Mouse (Mus musculus) stomach, postnatal 0 days (tissue): ENCODE results near the gene Slc2a2. TPM values are rescaled to one million over a fixed set of nuclear protein-coding genes. Genes with fewer than 3 reads are reported as not detected.

Experiments used
- ATAC-seq: fragments of 200-750 bp; cut with Nextera tagmentation; 2 replicates; pipeline ENCODE4 v1.8.0; 2017; ENCODE audit not compliant: low FRiP score, low TSS enrichment
- DNase-seq: peaks from one replicate; pipeline ENCODE4 v3.0.0-alpha.2; 2016; ENCODE audit warnings: low spot score
- H3K27ac ChIP-seq: fragments of 300-500 bp; sonication (generic); replicated peaks from 2 replicates; pipeline ENCODE4 v1.5.1; 2014; ENCODE audit warnings: mild to moderate bottlenecking, control low read depth
- H3K27me3 ChIP-seq: fragments of 300-500 bp; sonication (generic); 2 replicates; pipeline ENCODE4 v1.6.1; 2014; ENCODE audit warnings: low read length; ENCODE audit not compliant: control insufficient read depth, insufficient read depth
- H3K36me3 ChIP-seq: fragments of 300-500 bp; sonication (generic); 2 replicates; pipeline ENCODE4 v1.6.1; 2014; ENCODE audit warnings: low read length, mixed read lengths; ENCODE audit not compliant: control insufficient read depth, insufficient read depth
- H3K4me1 ChIP-seq: fragments of 300-500 bp; sonication (generic); replicated peaks from 2 replicates; pipeline ENCODE4 v1.6.1; 2014; ENCODE audit warnings: antibody characterized with exemption; ENCODE audit not compliant: control insufficient read depth, insufficient read depth
- H3K4me2 ChIP-seq: fragments of 300-500 bp; sonication (generic); replicated peaks from 2 replicates; pipeline ENCODE4 v1.6.1; 2014; ENCODE audit warnings: low read depth, mild to moderate bottlenecking, control low read depth, moderate library complexity
- H3K4me3 ChIP-seq: fragments of 300-500 bp; sonication (generic); 2 replicates; pipeline ENCODE4 v1.5.1; 2014; ENCODE audit warnings: low read depth, low read length, control low read depth
- H3K9ac ChIP-seq: fragments of 300-500 bp; sonication (generic); 2 replicates; pipeline ENCODE4 v1.6.1; 2014; ENCODE audit warnings: mild to moderate bottlenecking, low read length, control low read depth, mixed read lengths
- H3K9me3 ChIP-seq: fragments of 300-500 bp; sonication (generic); 2 replicates; pipeline ENCODE4 v1.6.1; 2016; ENCODE audit warnings: low read length; ENCODE audit not compliant: control insufficient read depth
- CTCF ChIP-seq: IDR thresholded peaks from 2 replicates; pipeline ENCODE4 v1.5.1; 2016; ENCODE audit warnings: antibody characterized with exemption, low read depth, mild to moderate bottlenecking, moderate library complexity
- EP300 ChIP-seq: optimal IDR thresholded peaks from 2 replicates; pipeline ENCODE3; 2016; ENCODE audit warnings: antibody characterized with exemption
- WGBS: fragments of 180-500 bp; shearing (Covaris S2); extraction: QIAGEN DNeasy Blood & Tissue Kit; methylation state at CpG from one replicate; pipeline ENCODE4 v1.1.7; 2014; 5-methylcytosine and 5-hydroxymethylcytosine counted together
- polyA plus RNA-seq: library from polyadenylated mRNA; unstranded; fragments of >200 nt; fragmentation: Nextera tagmentation; extraction: Ambion mirVana; gene quantifications from 2 replicates; pipeline ENCODE4 v1.2.1, GENCODE M21; 2015

Gene Slc2a2
- polyA plus RNA-seq, 1 experiment from 2014 or later = 0.25 TPM

DNA sequence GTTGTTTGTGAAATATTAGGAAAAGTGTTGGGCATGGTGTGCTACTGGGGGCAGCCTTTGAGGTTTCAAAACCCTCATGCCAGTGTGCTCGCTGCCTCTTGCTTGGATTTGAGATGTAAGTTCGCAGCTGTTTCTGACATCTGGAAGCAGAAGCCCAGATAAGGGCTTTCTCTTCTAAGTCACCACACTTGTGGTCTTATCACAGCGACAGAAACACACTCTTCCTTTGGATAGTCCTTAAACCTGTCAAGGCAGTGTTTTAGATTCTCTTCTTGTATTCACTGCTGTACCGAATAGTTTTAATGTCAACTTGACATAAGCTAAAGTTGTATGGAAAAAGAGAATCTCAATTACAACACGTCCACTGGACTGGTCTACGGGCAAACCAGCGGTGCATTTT, 77.7 kb downstream of the Slc2a2 start:
- no peaks in the 10 kb centered on the region for H3K4me1 ChIP-seq
- H3K4me2 ChIP-seq = no peak overlapping the region
- H3K9ac ChIP-seq = no peak overlapping the region
- H3K36me3 ChIP-seq = no peaks in the 10 kb centered on the region
- H3K27ac ChIP-seq = no peak overlapping the region
- H3K4me3 ChIP-seq = no peak overlapping the region
- DNase-seq = no peak
- TF ChIP-seq CTCF (no peak), EP300 (no peak)
- WGBS = 86% methylated on average over 7 of the region's 7 CpGs
- H3K9me3 ChIP-seq = no peaks in the 10 kb centered on the region
- H3K27me3 ChIP-seq = no peaks in the 10 kb centered on the region
- no peak for ATAC-seq

DNA sequence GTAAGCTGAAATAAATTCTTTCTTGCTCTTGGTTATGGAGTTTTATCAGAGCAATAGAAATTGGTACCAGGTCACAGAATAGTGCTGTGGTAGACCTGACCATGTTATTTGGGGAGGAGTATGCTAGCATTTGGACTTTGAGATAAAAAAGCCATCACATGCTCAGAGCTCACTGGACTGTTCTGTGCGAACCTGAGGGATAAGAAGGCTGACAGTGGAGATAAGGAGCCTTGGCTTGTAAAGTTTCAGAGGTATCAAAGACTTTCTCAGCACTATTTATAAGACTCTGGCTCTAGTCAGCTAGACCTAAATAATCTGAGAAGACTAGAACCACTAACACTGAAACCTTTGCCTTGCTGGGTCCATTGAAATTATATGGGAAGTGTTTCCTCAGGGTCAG, 78.3 kb downstream of the Slc2a2 start:
- Histone ChIP-seq H3K4me1 (no peaks in the 10 kb centered on the region), H3K4me2 (no peak overlapping the region), H3K27me3 (no peaks in the 10 kb centered on the region), H3K9ac (no peak overlapping the region), H3K36me3 (no peaks in the 10 kb centered on the region), H3K9me3 (no peaks in the 10 kb centered on the region), H3K27ac (no peak overlapping the region), H3K4me3 (no peak overlapping the region)
- DNase-seq = no peak
- WGBS = 62% methylated on average over 1 of the region's 1 CpGs
- TF ChIP-seq EP300 (no peak), CTCF (no peak)
- ATAC-seq = no peak

DNA sequence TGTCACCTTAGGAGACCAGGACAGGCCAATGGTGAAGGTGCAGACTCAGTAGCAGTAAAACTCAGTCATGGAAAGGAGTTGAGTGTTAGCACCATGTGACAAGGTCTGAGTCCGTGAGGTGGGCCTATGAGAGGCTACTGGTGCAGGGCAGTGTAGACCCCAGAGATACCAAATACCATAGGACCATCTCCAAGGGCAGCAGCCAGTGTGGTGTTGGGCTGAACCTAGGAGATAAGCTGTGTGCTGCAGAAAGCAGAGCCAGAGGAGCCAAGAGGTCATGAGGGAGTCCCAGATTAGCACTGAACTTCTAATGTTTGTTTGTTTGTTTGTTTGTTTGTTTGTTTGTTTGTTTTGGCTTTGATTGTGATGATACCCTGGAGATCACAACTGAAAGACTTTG, 78.8 kb downstream of the Slc2a2 start:
- no peak overlapping the region for H3K27ac ChIP-seq
- H3K27me3 ChIP-seq = no peaks in the 10 kb centered on the region
- H3K9ac ChIP-seq = no peak overlapping the region
- DNase-seq (no peak), ATAC-seq (no peak)
- no peaks in the 10 kb centered on the region for H3K36me3 ChIP-seq
- TF ChIP-seq CTCF (no peak), EP300 (no peak)
- WGBS = 73% methylated on average over 1 of the region's 1 CpGs
- no peak overlapping the region for H3K4me2 ChIP-seq
- no peak overlapping the region for H3K4me3 ChIP-seq
- no peaks in the 10 kb centered on the region for H3K4me1 ChIP-seq
- no peaks in the 10 kb centered on the region for H3K9me3 ChIP-seq

DNA sequence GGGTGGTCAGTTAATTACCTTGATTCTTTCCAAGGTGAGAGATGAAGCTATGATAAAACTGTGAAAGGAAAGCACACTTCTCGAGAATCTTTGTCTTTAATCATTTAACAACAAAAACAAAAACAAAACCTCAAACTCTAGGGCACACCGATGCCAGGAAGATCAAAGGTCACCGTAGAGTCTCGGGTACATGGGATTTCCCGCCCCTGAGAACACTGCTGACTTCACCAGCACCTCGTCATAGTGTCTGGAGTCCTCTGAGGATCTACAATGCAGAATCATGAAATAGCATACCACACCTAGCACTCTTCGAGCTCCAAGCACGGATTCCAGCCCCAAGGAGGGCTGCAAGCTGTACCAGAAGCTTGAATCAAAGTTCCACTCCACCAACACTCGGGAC, 82.8 kb downstream of the Slc2a2 start:
- Histone ChIP-seq H3K4me3 (peak overlapping the region; percentile 63; the same call in 1 of the 2 replicates), H3K9ac (no peak overlapping the region), H3K9me3 (no peaks in the 10 kb centered on the region), H3K27ac (no peak overlapping the region), H3K4me1 (no peaks in the 10 kb centered on the region), H3K36me3 (no peaks in the 10 kb centered on the region), H3K4me2 (peak overlapping the region; percentile 99), H3K27me3 (no peaks in the 10 kb centered on the region)
- ATAC-seq (no peak), DNase-seq (no peak)
- TF ChIP-seq EP300 = no peak
- no peak for TF ChIP-seq CTCF
- 77% methylated on average over 9 of the region's 9 CpGs for WGBS

Other genes starting within 250 kb of the Slc2a2 start
- gene Eif5a2, start 83.4 kb downstream of the Slc2a2 start, polyA plus RNA-seq = 1.2 and 1.5 TPM in 2 replicates
- gene Rpl22l1, start 107.5 kb downstream of the Slc2a2 start, polyA plus RNA-seq = 404 and 420 TPM in 2 replicates
- not detected in 2 replicates for gene Gm1527, start 194.7 kb downstream of the Slc2a2 start, polyA plus RNA-seq